Mouse (Mus musculus) gastrocnemius, postnatal 14 days (tissue): ENCODE data around the gene Rreb1. TPM values are rescaled to one million over a fixed set of nuclear protein-coding genes. Genes with fewer than 3 reads are reported as not detected.

ENCODE experiments used
- DNase-seq: peaks from one replicate; pipeline ENCODE4 v3.0.0; 2021; ENCODE audit warnings: mixed read lengths
- intact Hi-C: fragments of 180-260 bp; cut with DNase I; formaldehyde crosslinking; loops from one replicate; pipeline ENCODE4 v1.15.1; 2025; ENCODE audit warnings: low total_unique reads
- total RNA-seq, 2 experiments: library from RNA; stranded (reverse); gene quantifications; 2 replicates each; pipeline ENCODE4 v1.2.3; 2021

The Rreb1 gene
- total RNA-seq, 2 experiments from 2014 or later, result 26.2 to 32.9 TPM

GRCm38 (mm10) chr13:37926394-37926793, 148.2 kb downstream of the Rreb1 start:
- DNase-seq, result no peak
- intact Hi-C loops, result no loop called here

GRCm38 (mm10) chr13:37929532-37929931, 151.3 kb downstream of the Rreb1 start:
- DNase-seq, result no peak
- intact Hi-C loops, result no loop called here

GRCm38 (mm10) chr13:37930091-37930490, 151.9 kb downstream of the Rreb1 start:
- no peak for DNase-seq
- intact Hi-C loops, result no loop called here

- no peak for DNase-seq
- intact Hi-C loops, result no loop called here
These were observed 152.4 kb downstream of the Rreb1 start for GRCm38 (mm10) chr13:37930621-37931020.

- intact Hi-C loops, result no loop called here
- DNase-seq, result no peak
These were observed 153.2 kb downstream of the Rreb1 start for GRCm38 (mm10) chr13:37931210-37931922.

- no peak for DNase-seq
- intact Hi-C loops, result no loop called here
These were observed 155.9 kb downstream of the Rreb1 start for GRCm38 (mm10) chr13:37934075-37934474.

- intact Hi-C loops, result no loop called here
- no peak for DNase-seq
These were observed 156.7 kb downstream of the Rreb1 start for GRCm38 (mm10) chr13:37934920-37935319.

- DNase-seq, result no peak
- intact Hi-C loops, result no loop called here
These were observed 158.2 kb downstream of the Rreb1 start for GRCm38 (mm10) chr13:37936351-37936750.

GRCm38 (mm10) chr13:37940167-37940566, 162.0 kb downstream of the Rreb1 start:
- DNase-seq, result no peak
- intact Hi-C loops, result loop anchor here (10.0 kb wide), 1 partner anchor 485 kb away; no protein-coding TSS in a partner anchor

GRCm38 (mm10) chr13:37940649-37941048, 162.4 kb downstream of the Rreb1 start:
- intact Hi-C loops, result loop anchor here (10.0 kb wide), 1 partner anchor 486 kb away; no protein-coding TSS in a partner anchor
- no peak for DNase-seq

GRCm38 (mm10) chr13:37941138-37941645, 163.0 kb downstream of the Rreb1 start:
- DNase-seq, result no peak
- intact Hi-C loops, result loop anchor here (10.0 kb wide), 1 partner anchor 486 kb away; no protein-coding TSS in a partner anchor

GRCm38 (mm10) chr13:37941950-37942886, 164.0 kb downstream of the Rreb1 start:
- no peak for DNase-seq
- intact Hi-C loops, result loop anchor here (10.0 kb wide), 1 partner anchor 487 kb away; no protein-coding TSS in a partner anchor

- intact Hi-C loops, result loop anchor here (10.0 kb wide), 1 partner anchor 488 kb away; no protein-coding TSS in a partner anchor
- no peak for DNase-seq
These were observed 164.7 kb downstream of the Rreb1 start for GRCm38 (mm10) chr13:37942887-37943331.

- intact Hi-C loops, result loop anchor here (10.0 kb wide), 1 partner anchor 489 kb away; no protein-coding TSS in a partner anchor
- no peak for DNase-seq
These were observed 165.3 kb downstream of the Rreb1 start for GRCm38 (mm10) chr13:37943466-37943865.

- no peak for DNase-seq
- intact Hi-C loops, result loop anchor here (10.0 kb wide), 1 partner anchor 490 kb away; no protein-coding TSS in a partner anchor
These were observed 166.1 kb downstream of the Rreb1 start for GRCm38 (mm10) chr13:37944306-37944705.

- no peak for DNase-seq
- intact Hi-C loops, result loop anchor here (10.0 kb wide), 1 partner anchor 491 kb away; no protein-coding TSS in a partner anchor
These were observed 167.2 kb downstream of the Rreb1 start for GRCm38 (mm10) chr13:37945392-37945791.

GRCm38 (mm10) chr13:37946734-37947133, 168.5 kb downstream of the Rreb1 start:
- DNase-seq, result peak; percentile 81
- intact Hi-C loops, result loop anchor here (10.0 kb wide), 1 partner anchor 492 kb away; no protein-coding TSS in a partner anchor

GRCm38 (mm10) chr13:37952981-37953380, 174.8 kb downstream of the Rreb1 start:
- DNase-seq, result no peak
- intact Hi-C loops, result no loop called here

- intact Hi-C loops, result no loop called here
These were observed 176.1 kb downstream of the Rreb1 start for GRCm38 (mm10) chr13:37954318-37954717.

More at GRCm38 (mm10) chr13:37954318-37954717, 176.1 kb downstream of the Rreb1 start:
- no peak for DNase-seq
